Mouse (Mus musculus): ENCODE measurements at regions not wholly inside any gene's neighbourhood (a gene's known extent, or its start where the extent isn't known, plus 50 kb on each side); places are given as distances from the start of the nearest gene placed in this dataset.
"Not testable (repeated sequence)": the region's sequence is repeated elsewhere in the genome, so short reads cannot be mapped to it uniquely, and the experiment has no call there.

GRCm38 (mm10) chrX:104931153-104931706 is 74.2 kb upstream of the Magee2 start:
- ATAC-seq (replicated peaks; ENCODE audit: poor library complexity) = no peak

DNA sequence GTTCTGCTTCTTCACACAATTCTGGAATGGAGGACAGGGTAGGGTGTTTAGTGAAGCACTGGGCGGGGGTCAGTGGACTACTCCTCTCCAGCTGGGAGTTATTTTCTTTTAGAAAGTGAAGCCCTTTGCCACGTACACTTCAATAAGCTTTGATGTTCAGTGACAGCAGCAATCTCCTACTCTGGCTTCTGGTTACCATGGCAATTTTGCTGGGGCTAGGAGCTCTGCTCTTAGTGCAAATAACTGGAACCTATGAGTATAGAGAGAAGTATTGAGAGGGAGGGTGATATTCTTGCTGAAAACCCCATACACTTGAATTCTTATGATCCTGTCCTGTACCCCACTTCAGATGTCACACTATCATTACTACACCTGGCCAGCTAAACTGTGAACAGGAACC is 94.5 kb upstream of the Magee2 start:
- ATAC-seq (replicated peaks; ENCODE audit: poor library complexity) = no peak

GRCm38 (mm10) chrX:104952809-104953208 is 95.7 kb upstream of the Magee2 start:
- ATAC-seq (replicated peaks; ENCODE audit: poor library complexity) = not testable (repeated sequence)

GRCm38 (mm10) chrX:104953391-104953790 is 96.3 kb upstream of the Magee2 start:
- not testable (repeated sequence) for ATAC-seq (replicated peaks; ENCODE audit: poor library complexity)

DNA sequence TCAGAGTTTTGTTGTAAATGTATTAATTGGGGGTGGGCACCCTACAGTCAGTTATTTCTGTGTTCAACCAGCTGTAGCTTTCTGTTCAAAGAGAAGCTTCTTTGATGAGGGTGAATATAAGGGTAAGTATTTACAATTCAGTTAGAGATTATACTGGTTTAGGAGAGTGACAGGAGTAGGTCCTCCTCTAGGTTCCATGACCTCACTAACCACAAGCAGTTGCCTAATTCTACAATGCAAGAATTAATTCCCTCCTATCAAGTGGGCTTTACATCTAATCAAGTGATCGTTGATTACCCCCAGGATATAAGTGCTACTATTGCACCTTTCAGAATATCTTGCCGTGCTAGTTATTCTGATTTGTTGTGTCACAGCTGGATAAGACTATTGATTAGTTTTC is 101.1 kb upstream of the Pbdc1 start:
- ATAC-seq (replicated peaks; ENCODE audit: poor library complexity) = peak; percentile 69

GRCm38 (mm10) chrX:105003260-105003659 is 76.3 kb upstream of the Pbdc1 start:
- ATAC-seq (replicated peaks; ENCODE audit: poor library complexity) = peak; percentile 71

GRCm38 (mm10) chrX:105006445-105006844 is 73.1 kb upstream of the Pbdc1 start:
- ATAC-seq (replicated peaks; ENCODE audit: poor library complexity) = peak; percentile 80

All from megakaryocyte progenitor cell, adult 5-6 weeks (primary cell).